Mouse (Mus musculus): ENCODE data around the gene Ccdc146. TPM values are rescaled to one million over a fixed set of nuclear protein-coding genes. Genes with fewer than 3 reads are reported as not detected.

The Ccdc146 gene
- polyA plus RNA-seq, 1 experiment from 2014 or later: not detected

DNA sequence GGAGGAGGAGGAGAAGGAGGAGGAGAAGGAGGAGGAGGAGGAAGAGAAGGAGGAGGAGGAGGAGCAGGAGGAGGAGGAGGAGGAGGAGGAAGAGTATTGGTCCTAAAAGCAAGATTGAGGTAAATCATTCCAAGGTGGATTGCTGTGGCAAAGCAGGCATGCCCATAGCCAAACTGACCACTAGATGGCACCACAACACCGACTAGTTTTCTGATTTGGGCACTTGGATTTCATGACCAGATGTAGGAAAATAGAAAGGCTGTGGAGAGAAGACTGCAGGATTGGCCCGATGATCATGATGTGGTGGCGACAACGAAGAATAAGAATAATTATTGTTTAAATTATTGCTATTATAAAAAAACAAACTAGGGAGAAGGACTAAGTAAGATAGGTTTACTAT, 159.4 kb downstream of the Ccdc146 start:
- WGBS: 23% methylated on average over 4 of the region's 4 CpGs
- Histone ChIP-seq H3K36me3 (ENCODE audit: control insufficient read depth, insufficient read depth, low read length) (no peaks in the 10 kb centered on the region), H3K4me3 (ENCODE audit: low read length) (no peak overlapping the region), H3K9me3 (ENCODE audit: control insufficient read depth, low read length) (no peaks in the 10 kb centered on the region), H3K9ac (ENCODE audit: low read depth, low read length) (no peak overlapping the region), H3K27ac (ENCODE audit: low read depth, low read length) (no peak overlapping the region), H3K4me1 (ENCODE audit: control insufficient read depth, insufficient read depth, low read length) (no peaks in the 10 kb centered on the region; the same call in 1 of the 2 replicates), H3K4me2 (replicated peaks; ENCODE audit: low read depth, low read length) (no peak overlapping the region), H3K27me3 (ENCODE audit: control insufficient read depth, insufficient read depth, low read length) (no peaks in the 10 kb centered on the region)
- ATAC-seq (ENCODE audit: low FRiP score, low TSS enrichment): peak; percentile 57; the same call in 1 of the 2 replicates

DNA sequence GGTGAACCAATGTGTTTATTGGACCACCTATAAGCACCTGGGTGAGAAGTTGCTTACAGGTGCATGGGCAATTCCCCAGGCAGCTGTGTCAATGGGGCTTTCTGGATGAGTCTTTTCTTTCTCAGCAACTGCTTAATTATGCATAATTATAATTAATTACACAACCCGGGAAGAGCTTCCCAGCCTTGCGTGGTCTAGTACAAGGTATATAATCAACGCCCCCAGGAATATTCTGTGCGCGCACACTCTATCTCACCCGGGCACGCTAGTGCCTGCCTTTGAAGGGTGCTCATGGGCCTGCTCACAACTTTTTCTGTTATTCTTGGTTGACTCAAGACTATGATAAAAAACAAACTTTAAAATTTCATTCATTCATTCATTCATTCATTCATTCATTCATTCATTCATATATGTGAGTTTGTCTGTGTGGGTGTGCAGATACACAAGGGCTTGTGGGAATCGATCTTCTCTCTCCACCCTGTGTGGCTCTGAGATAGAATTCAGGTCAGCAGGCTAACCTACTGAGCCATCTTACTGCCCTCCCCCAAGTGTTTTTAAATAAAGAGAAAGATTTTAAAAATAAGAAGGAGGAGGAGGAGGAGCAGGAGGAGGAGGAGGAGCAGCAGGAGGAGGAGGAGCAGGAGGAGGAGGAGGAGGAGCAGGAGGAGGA, 160.0 kb downstream of the Ccdc146 start:
- Histone ChIP-seq H3K27ac (ENCODE audit: low read depth, low read length) (no peak overlapping the region), H3K4me1 (ENCODE audit: control insufficient read depth, insufficient read depth, low read length) (no peaks in the 10 kb centered on the region; the same call in 1 of the 2 replicates), H3K27me3 (ENCODE audit: control insufficient read depth, insufficient read depth, low read length) (no peaks in the 10 kb centered on the region), H3K4me2 (replicated peaks; ENCODE audit: low read depth, low read length) (no peak overlapping the region), H3K9me3 (ENCODE audit: control insufficient read depth, low read length) (no peaks in the 10 kb centered on the region), H3K36me3 (ENCODE audit: control insufficient read depth, insufficient read depth, low read length) (no peaks in the 10 kb centered on the region), H3K9ac (ENCODE audit: low read depth, low read length) (no peak overlapping the region), H3K4me3 (ENCODE audit: low read length) (no peak overlapping the region)
- 90% methylated on average over 8 of the region's 8 CpGs for WGBS
- no peak for ATAC-seq (ENCODE audit: low FRiP score, low TSS enrichment)

DNA sequence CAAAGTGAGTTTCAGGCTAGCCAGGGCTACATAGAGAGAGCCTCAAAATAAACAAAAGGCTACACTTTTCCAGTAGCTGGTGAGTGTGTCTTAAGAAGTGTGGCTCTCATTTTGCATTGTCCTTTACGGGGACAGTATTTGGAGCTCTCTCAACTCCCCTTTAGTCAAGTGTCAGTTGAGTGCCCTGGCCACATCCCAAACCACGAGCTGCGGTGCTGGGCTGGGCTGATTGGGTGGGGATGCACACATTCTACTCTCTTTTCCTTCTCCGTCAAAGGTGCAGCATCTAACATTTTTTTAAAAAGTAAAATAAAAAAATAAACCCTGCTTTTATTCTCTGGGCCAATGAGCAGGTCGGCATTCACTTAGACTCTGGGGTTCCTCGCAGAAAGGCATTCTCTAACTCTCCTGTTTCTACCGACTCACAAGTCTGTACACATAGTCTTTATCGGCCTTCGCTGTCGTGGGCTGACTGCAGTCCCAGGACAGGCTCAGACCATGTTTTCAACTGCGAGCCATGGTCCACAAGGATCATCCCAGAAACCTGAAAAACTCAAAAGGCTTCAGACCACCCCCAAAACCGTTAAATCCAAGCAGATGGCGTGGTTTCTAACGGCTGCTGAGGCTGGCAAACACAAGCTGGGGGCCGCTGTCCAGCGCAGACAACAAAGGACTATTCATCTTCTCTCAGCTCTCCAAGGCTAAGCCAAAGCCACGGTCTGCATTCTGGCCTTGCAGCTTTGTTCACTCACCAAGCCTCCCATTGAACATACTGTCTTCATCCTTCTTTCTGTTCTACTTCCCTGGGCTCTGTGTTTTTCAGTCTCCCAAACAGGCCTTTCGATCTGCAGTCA, 161.0 kb downstream of the Ccdc146 start:
- H3K27me3 ChIP-seq (ENCODE audit: control insufficient read depth, insufficient read depth, low read length): no peaks in the 10 kb centered on the region
- no peak for ATAC-seq (ENCODE audit: low FRiP score, low TSS enrichment)
- no peaks in the 10 kb centered on the region for H3K36me3 ChIP-seq (ENCODE audit: control insufficient read depth, insufficient read depth, low read length)
- H3K9me3 ChIP-seq (ENCODE audit: control insufficient read depth, low read length): no peaks in the 10 kb centered on the region
- H3K4me1 ChIP-seq (ENCODE audit: control insufficient read depth, insufficient read depth, low read length): no peaks in the 10 kb centered on the region; the same call in 1 of the 2 replicates
- no peak overlapping the region for H3K27ac ChIP-seq (ENCODE audit: low read depth, low read length)
- H3K4me2 ChIP-seq (replicated peaks; ENCODE audit: low read depth, low read length): no peak overlapping the region
- no peak overlapping the region for H3K4me3 ChIP-seq (ENCODE audit: low read length)
- 63% methylated on average over 18 of the region's 18 CpGs for WGBS
- no peak overlapping the region for H3K9ac ChIP-seq (ENCODE audit: low read depth, low read length)

DNA sequence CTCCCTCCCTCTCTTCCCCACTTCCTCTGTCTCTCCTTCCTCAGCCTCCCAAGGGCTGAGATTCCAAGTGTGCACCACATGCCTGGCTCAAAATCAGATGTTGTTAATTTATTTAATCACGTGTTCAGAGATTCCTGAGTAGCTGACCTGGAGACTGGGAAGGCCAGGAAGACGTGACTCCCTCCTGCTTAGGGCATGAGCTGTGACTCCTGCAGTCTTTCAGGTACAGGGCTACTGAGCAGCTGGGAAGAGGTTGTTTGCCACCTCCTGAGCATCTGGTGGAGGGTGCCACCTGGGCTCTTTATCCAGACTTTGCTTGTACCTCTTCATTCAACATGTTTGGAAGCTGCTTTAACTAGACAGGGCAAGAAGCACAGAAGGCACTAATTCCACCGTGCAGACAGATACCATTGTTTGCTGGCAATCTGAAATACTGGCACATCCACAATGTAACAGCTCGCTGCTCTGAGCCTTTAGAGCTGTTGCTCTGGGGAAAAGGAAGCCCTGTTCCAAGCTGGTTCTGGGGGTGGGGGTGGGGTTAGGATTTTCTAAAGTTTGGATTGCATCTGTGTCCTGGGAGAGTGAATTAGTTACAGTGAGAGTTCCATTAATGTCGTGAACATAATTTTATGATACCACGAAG, 163.2 kb downstream of the Ccdc146 start:
- Histone ChIP-seq H3K9me3 (ENCODE audit: control insufficient read depth, low read length) (no peaks in the 10 kb centered on the region), H3K36me3 (ENCODE audit: control insufficient read depth, insufficient read depth, low read length) (no peaks in the 10 kb centered on the region), H3K27ac (ENCODE audit: low read depth, low read length) (no peak overlapping the region), H3K4me1 (ENCODE audit: control insufficient read depth, insufficient read depth, low read length) (no peaks in the 10 kb centered on the region; the same call in 1 of the 2 replicates), H3K9ac (ENCODE audit: low read depth, low read length) (no peak overlapping the region), H3K4me3 (ENCODE audit: low read length) (no peak overlapping the region), H3K4me2 (replicated peaks; ENCODE audit: low read depth, low read length) (no peak overlapping the region), H3K27me3 (ENCODE audit: control insufficient read depth, insufficient read depth, low read length) (no peaks in the 10 kb centered on the region)
- 42% methylated on average over 6 of the region's 6 CpGs for WGBS
- ATAC-seq (ENCODE audit: low FRiP score, low TSS enrichment): no peak

DNA sequence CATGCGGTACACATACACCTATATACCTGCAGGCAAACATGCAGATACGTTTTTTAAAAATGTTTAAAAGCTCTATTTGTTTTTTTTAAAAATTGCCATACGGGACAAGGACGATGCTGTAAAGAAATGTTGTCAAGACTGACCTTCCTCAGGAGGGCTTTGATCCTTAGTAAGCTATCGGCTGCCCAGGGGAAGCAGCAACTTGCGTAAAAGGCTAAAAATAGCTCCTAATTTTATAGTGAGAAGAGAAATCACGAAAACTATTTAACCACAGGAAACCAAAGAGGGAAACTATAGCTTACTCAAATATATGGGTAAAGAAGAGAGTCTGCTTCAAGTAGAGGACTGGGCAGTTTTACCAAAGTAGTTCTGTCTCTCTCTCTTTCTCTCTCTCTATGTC, 163.7 kb downstream of the Ccdc146 start:
- no peak for ATAC-seq (ENCODE audit: low FRiP score, low TSS enrichment)
- 65% methylated on average over 7 of the region's 7 CpGs for WGBS
- H3K9ac ChIP-seq (ENCODE audit: low read depth, low read length): no peak overlapping the region
- H3K4me3 ChIP-seq (ENCODE audit: low read length): no peak overlapping the region
- no peaks in the 10 kb centered on the region; the same call in 1 of the 2 replicates for H3K4me1 ChIP-seq (ENCODE audit: control insufficient read depth, insufficient read depth, low read length)
- no peak overlapping the region for H3K27ac ChIP-seq (ENCODE audit: low read depth, low read length)
- H3K36me3 ChIP-seq (ENCODE audit: control insufficient read depth, insufficient read depth, low read length): no peaks in the 10 kb centered on the region
- no peaks in the 10 kb centered on the region for H3K27me3 ChIP-seq (ENCODE audit: control insufficient read depth, insufficient read depth, low read length)
- H3K4me2 ChIP-seq (replicated peaks; ENCODE audit: low read depth, low read length): no peak overlapping the region
- H3K9me3 ChIP-seq (ENCODE audit: control insufficient read depth, low read length): no peaks in the 10 kb centered on the region

DNA sequence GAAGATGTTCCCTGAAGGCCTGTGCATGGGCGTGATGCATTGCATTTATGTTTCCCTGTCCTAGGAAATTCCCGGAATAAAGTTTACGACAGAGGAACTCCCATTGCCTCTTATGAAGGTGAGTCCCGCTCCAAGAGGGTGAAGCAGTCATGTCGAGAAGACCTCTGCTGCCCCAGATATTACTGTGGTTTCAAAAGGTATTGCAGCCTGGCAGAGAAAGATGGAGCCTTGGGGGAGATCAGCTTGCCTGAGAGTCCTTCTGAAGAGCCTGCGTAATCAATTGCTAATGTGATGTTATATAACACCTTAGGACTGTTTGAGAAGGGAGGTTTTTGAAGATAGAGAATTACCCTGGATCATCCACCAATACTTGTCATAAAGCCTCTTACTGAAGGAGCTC, 166.7 kb downstream of the Ccdc146 start:
- WGBS: 66% methylated on average over 6 of the region's 6 CpGs
- Histone ChIP-seq H3K36me3 (ENCODE audit: control insufficient read depth, insufficient read depth, low read length) (no peaks in the 10 kb centered on the region), H3K9ac (ENCODE audit: low read depth, low read length) (no peak overlapping the region), H3K4me3 (ENCODE audit: low read length) (no peak overlapping the region), H3K27me3 (ENCODE audit: control insufficient read depth, insufficient read depth, low read length) (no peaks in the 10 kb centered on the region), H3K4me2 (replicated peaks; ENCODE audit: low read depth, low read length) (no peak overlapping the region), H3K9me3 (ENCODE audit: control insufficient read depth, low read length) (no peaks in the 10 kb centered on the region), H3K4me1 (ENCODE audit: control insufficient read depth, insufficient read depth, low read length) (no peaks in the 10 kb centered on the region; the same call in 1 of the 2 replicates), H3K27ac (ENCODE audit: low read depth, low read length) (no peak overlapping the region)
- ATAC-seq (ENCODE audit: low FRiP score, low TSS enrichment): no peak

DNA sequence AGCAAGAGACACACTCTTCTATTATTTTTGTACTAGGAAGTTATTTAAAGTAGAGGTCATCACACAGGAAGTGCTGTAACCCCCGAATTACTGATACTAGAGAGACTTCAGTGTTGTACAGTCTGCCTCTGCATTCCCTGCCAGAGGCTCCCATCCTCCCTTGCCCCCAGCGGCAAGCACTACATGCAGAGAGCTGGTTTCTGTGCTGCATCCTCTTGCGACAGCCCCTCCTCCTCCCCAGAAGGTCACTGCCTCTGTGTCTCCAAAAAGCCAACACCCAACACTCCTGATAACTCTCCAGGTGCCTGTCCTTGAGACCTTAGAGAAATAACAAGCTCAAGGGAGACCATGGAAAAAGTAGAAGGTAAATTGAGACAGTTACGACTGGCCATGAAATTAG, 167.4 kb downstream of the Ccdc146 start:
- H3K36me3 ChIP-seq (ENCODE audit: control insufficient read depth, insufficient read depth, low read length): no peaks in the 10 kb centered on the region
- H3K4me2 ChIP-seq (replicated peaks; ENCODE audit: low read depth, low read length): no peak overlapping the region
- H3K4me3 ChIP-seq (ENCODE audit: low read length): no peak overlapping the region
- no peaks in the 10 kb centered on the region for H3K9me3 ChIP-seq (ENCODE audit: control insufficient read depth, low read length)
- H3K9ac ChIP-seq (ENCODE audit: low read depth, low read length): no peak overlapping the region
- H3K27ac ChIP-seq (ENCODE audit: low read depth, low read length): no peak overlapping the region
- H3K27me3 ChIP-seq (ENCODE audit: control insufficient read depth, insufficient read depth, low read length): no peaks in the 10 kb centered on the region
- 45% methylated on average over 4 of the region's 4 CpGs for WGBS
- ATAC-seq (ENCODE audit: low FRiP score, low TSS enrichment): no peak
- H3K4me1 ChIP-seq (ENCODE audit: control insufficient read depth, insufficient read depth, low read length): no peaks in the 10 kb centered on the region; the same call in 1 of the 2 replicates

DNA sequence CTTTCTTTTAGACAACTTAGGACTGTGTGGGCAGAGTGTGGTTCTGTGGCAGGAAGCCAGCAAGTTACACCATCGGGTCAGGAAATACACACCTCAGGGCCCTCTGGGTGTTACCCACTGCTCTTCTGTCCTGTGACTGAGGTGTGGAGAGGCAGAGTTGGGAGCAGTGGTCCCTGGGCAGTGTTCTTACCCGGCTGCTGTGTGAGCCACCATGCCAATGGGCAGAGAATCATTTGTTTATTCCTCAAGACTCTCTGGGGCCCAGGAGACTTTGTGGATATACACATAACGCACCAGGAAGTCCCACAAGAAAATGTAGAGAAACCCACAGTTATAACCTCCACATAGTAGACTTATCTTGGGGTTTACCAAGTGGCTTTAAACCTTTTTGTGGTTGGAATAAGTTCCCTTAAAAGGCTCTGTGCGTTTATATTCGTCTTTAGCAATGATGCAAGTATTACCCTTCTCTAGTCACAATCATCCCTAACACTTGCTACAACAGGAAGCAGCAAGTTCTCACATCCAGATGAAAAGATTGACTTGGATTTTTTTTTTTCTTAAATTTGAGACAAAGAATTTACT, 168.8 kb downstream of the Ccdc146 start:
- H3K4me1 ChIP-seq (ENCODE audit: control insufficient read depth, insufficient read depth, low read length): no peaks in the 10 kb centered on the region
- WGBS: 83% methylated on average over 5 of the region's 5 CpGs
- H3K4me3 ChIP-seq (ENCODE audit: low read length): no peak overlapping the region
- no peak overlapping the region for H3K4me2 ChIP-seq (replicated peaks; ENCODE audit: low read depth, low read length)
- H3K27me3 ChIP-seq (ENCODE audit: control insufficient read depth, insufficient read depth, low read length): no peaks in the 10 kb centered on the region
- no peaks in the 10 kb centered on the region for H3K36me3 ChIP-seq (ENCODE audit: control insufficient read depth, insufficient read depth, low read length)
- H3K9me3 ChIP-seq (ENCODE audit: control insufficient read depth, low read length): no peaks in the 10 kb centered on the region
- no peak for ATAC-seq (ENCODE audit: low FRiP score, low TSS enrichment)
- H3K9ac ChIP-seq (ENCODE audit: low read depth, low read length): no peak overlapping the region
- no peak overlapping the region for H3K27ac ChIP-seq (ENCODE audit: low read depth, low read length)
